ENCODE assay signal across 18 mouse cellular contexts in genomic region chr2:181122642-181123041, GRCm38 (mm10). TPM values are rescaled to one million over a fixed set of nuclear protein-coding genes. Genes with fewer than 3 reads are reported as not detected.
DNase-seq lines count a peak whose midpoint lies in the region; ATAC-seq and TF ChIP-seq lines count a peak whose summit lies in the region.
"Had no signal": no experiment of that assay in that cellular context is flagged by ENCODE, and none has a peak within 500 bp of the region (broad histone marks: within the 10 kb centered on the region; RNA-seq: fewer than 3 reads in every experiment).

No protein-coding gene starts in this region.

- H3K9me3 ChIP-seq in forebrain, postnatal 0 days (ENCODE audit: low read length), result no peaks in the 10 kb centered on the region
- H3K9me3 ChIP-seq in forebrain, embryonic 11.5 days (ENCODE audit: control insufficient read depth, low read length), result no peaks in the 10 kb centered on the region
- no peaks in the 10 kb centered on the region for H3K9me3 ChIP-seq in midbrain, embryonic 13.5 days
- H3K9me3 ChIP-seq: embryonic facial prominence, embryonic 10.5 days; liver, embryonic 13.5 days had no signal

- no peak for DNase-seq in forebrain, postnatal 0 days
- no peak for DNase-seq in forebrain, embryonic 11.5 days (ENCODE audit: low spot score)
- DNase-seq in retina, postnatal 1 day, result peak; percentile 30
- DNase-seq in retina, embryonic 14.5 days (ENCODE audit: low spot score), result no peak
- no peak for DNase-seq in adrenal gland, adult 8-10 months
- no peak for DNase-seq in gastrocnemius, postnatal 10 days
- DNase-seq in liver, result no peak
- DNase-seq: B cell, adult 2 months; cerebellum, postnatal 36 days; gastrocnemius, postnatal 14 days; heart, postnatal 10 days; liver, embryonic 13.5 days; right cerebral cortex, postnatal 14 days had no signal

- H3K4me2 ChIP-seq in forebrain, postnatal 0 days (ENCODE audit: low read depth), result no peak overlapping the region
- no peak overlapping the region for H3K4me2 ChIP-seq in forebrain, embryonic 11.5 days (ENCODE audit: low read depth, low read length, severe bottlenecking)
- no peak overlapping the region for H3K4me2 ChIP-seq in midbrain, embryonic 13.5 days (replicated peaks)
- H3K4me2 ChIP-seq: liver, embryonic 13.5 days had no signal

- H3K27ac ChIP-seq in forebrain, postnatal 0 days (ENCODE audit: low read depth, low read length), result peak overlapping the region; percentile 35; the same call in 1 of the 2 replicates
- H3K27ac ChIP-seq in forebrain, embryonic 11.5 days (ENCODE audit: low read depth, low read length), result no peak overlapping the region
- peak overlapping the region; percentile 87 for H3K27ac ChIP-seq in midbrain, embryonic 13.5 days
- H3K27ac ChIP-seq: embryonic facial prominence, embryonic 10.5 days; liver, embryonic 13.5 days had no signal

- H3K4me3 ChIP-seq in forebrain, postnatal 0 days (ENCODE audit: low read depth, low read length), result no peak overlapping the region
- no peak overlapping the region for H3K4me3 ChIP-seq in forebrain, embryonic 11.5 days (ENCODE audit: low read depth, low read length)
- no peak overlapping the region for H3K4me3 ChIP-seq in midbrain, embryonic 13.5 days (replicated peaks)
- H3K4me3 ChIP-seq: embryonic facial prominence, embryonic 10.5 days; liver, embryonic 13.5 days had no signal

- no peak for ATAC-seq in forebrain, postnatal 0 days
- no peak for ATAC-seq in forebrain, embryonic 11.5 days (replicated peaks; ENCODE audit: low FRiP score)
- ATAC-seq in midbrain, embryonic 13.5 days, result no peak
- ATAC-seq: intestine, embryonic 16.5 days had no signal

- H3K9ac ChIP-seq in forebrain, postnatal 0 days, result no peak overlapping the region
- H3K9ac ChIP-seq in forebrain, embryonic 11.5 days (ENCODE audit: low read length), result no peak overlapping the region; the same call in 1 of the 2 replicates
- H3K9ac ChIP-seq in midbrain, embryonic 13.5 days (replicated peaks), result no peak overlapping the region
- H3K9ac ChIP-seq: liver, embryonic 13.5 days had no signal

- H3K27me3 ChIP-seq in forebrain, postnatal 0 days (ENCODE audit: insufficient read depth, low read length), result no peaks in the 10 kb centered on the region
- no peaks in the 10 kb centered on the region for H3K27me3 ChIP-seq in forebrain, embryonic 11.5 days (ENCODE audit: control insufficient read depth, insufficient read depth, low read length)
- H3K27me3 ChIP-seq in midbrain, embryonic 13.5 days, result no peaks in the 10 kb centered on the region

- no peaks in the 10 kb centered on the region; the same call in 1 of the 2 replicates for H3K36me3 ChIP-seq in forebrain, postnatal 0 days (ENCODE audit: insufficient read depth)
- H3K36me3 ChIP-seq in forebrain, embryonic 11.5 days (ENCODE audit: control insufficient read depth, insufficient read depth, low read length), result no peaks in the 10 kb centered on the region
- no peaks in the 10 kb centered on the region for H3K36me3 ChIP-seq in midbrain, embryonic 13.5 days
- H3K36me3 ChIP-seq: embryonic facial prominence, embryonic 10.5 days; liver, embryonic 13.5 days had no signal

- peaks cover 30% of the 10 kb centered on the region for H3K4me1 ChIP-seq in forebrain, postnatal 0 days (ENCODE audit: insufficient read depth)
- peaks cover 5% of the 10 kb centered on the region for H3K4me1 ChIP-seq in forebrain, embryonic 11.5 days (replicated peaks; ENCODE audit: control insufficient read depth, insufficient read depth, low read length)
- H3K4me1 ChIP-seq in midbrain, embryonic 13.5 days (replicated peaks), result peaks cover 68% of the 10 kb centered on the region
- H3K4me1 ChIP-seq: liver, embryonic 13.5 days had no signal

- no peak for TF ChIP-seq CTCF in forebrain, postnatal 0 days (IDR thresholded peaks at IDR 0.05; ENCODE audit: low read depth)

RNA-seq across cellular contexts. Expression of gene Kcnq2, which starts 12.5 kb away (rescaled TPM):
- total RNA-seq in forebrain, postnatal 0 days (2014; rRNA removed), result 113 and 134 TPM in 2 replicates
- polyA plus RNA-seq in forebrain, postnatal 0 days (2015; fragmentation: Nextera tagmentation; extraction: Ambion mirVana), result 24.7 and 31.7 TPM in 2 replicates
- polyA plus RNA-seq in forebrain, embryonic 11.5 days (2014; fragmentation: Nextera tagmentation; extraction: Ambion mirVana), result 13.6 and 13.9 TPM in 2 replicates
- 44.0 and 47.3 TPM in 2 replicates for polyA plus RNA-seq in midbrain, embryonic 13.5 days (2015; fragmentation: Nextera tagmentation; extraction: Ambion mirVana)
- total RNA-seq in adrenal gland, adult 8-10 months (2022), result 10 to 100 TPM in 2 of 4 experiments, 1 to 10 TPM in 2; 5.8 to 14.8 (median 10.0) TPM
- total RNA-seq in gastrocnemius, postnatal 10 days (2021), result under 1 TPM; 0.23 to 0.47 TPM
- total RNA-seq: heart, postnatal 10 days; megakaryocyte progenitor cell, adult 5-6 weeks had no signal
- polyA plus RNA-seq: spleen, adult 2 months had no signal

RNA-seq across cellular contexts. Expression of gene Eef1a2, which starts 34.2 kb away (rescaled TPM):
- total RNA-seq in forebrain, postnatal 0 days (2014; rRNA removed), result 215 and 218 TPM in 2 replicates
- 12.8 and 17.5 TPM in 2 replicates for polyA plus RNA-seq in forebrain, postnatal 0 days (2015; fragmentation: Nextera tagmentation; extraction: Ambion mirVana)
- polyA plus RNA-seq in forebrain, embryonic 11.5 days (2014; fragmentation: Nextera tagmentation; extraction: Ambion mirVana), result 0.47 and 0.55 TPM in 2 replicates
- 3.5 and 3.8 TPM in 2 replicates for polyA plus RNA-seq in midbrain, embryonic 13.5 days (2015; fragmentation: Nextera tagmentation; extraction: Ambion mirVana)
- total RNA-seq in adrenal gland, adult 8-10 months (2022), result 10 to 100 TPM; 65.8 to 85.9 (median 68.2) TPM
- 1,000 to 10,000 TPM; 1,498 to 1,682 TPM for total RNA-seq in gastrocnemius, postnatal 10 days (2021)
- total RNA-seq: megakaryocyte progenitor cell, adult 5-6 weeks had no signal
- polyA plus RNA-seq: liver, embryonic 13.5 days had no signal
